14 mouse cellular contexts compared by ENCODE assay signal in genomic region chr3:136331135-136331534, GRCm38 (mm10). TPM values are rescaled to one million over a fixed set of nuclear protein-coding genes. Genes with fewer than 3 reads are reported as not detected.
DNase-seq lines count a peak whose midpoint lies in the region; ATAC-seq and TF ChIP-seq lines count a peak whose summit lies in the region.
"Had no signal": no experiment of that assay in that cellular context is flagged by ENCODE, and none has a peak within 500 bp of the region (broad histone marks: within the 10 kb centered on the region; RNA-seq: fewer than 3 reads in every experiment).

No protein-coding gene starts in this region.

- no peak overlapping the region for H3K4me3 ChIP-seq in bone marrow macrophage, adult 2 months (ENCODE audit: insufficient read depth, low read length)
- H3K4me3 ChIP-seq in liver, embryonic 14.5 days (ENCODE audit: insufficient read depth in 1 of 2, low read depth in 2 of 2, low read length in 2 of 2), result no peak overlapping the region
- H3K4me3 ChIP-seq in hindbrain, embryonic 10.5 days, result no peak overlapping the region
- H3K4me3 ChIP-seq: heart, adult 2 months; limb, embryonic 12.5 days had no signal

- intact Hi-C loops in heart, postnatal 10 days (cut with DNase I), result no loop called here
- intact Hi-C loops in heart, postnatal 14 days (cut with DNase I), result no loop called here

- DNase-seq in heart, postnatal 10 days, result peak; percentile 2 to 15
- DNase-seq in heart, postnatal 14 days, result no peak
- peak in 1 of 3 experiments; percentile 9 for DNase-seq in liver, embryonic 14.5 days (ENCODE audit: low read depth in 3 of 3, low spot score in 3 of 3)
- peak; percentile 29 to 30 for DNase-seq in monocyte, adult 2 months (ENCODE audit: low read depth in 1 of 2, low spot score in 2 of 2)
- no peak for DNase-seq in cerebellum, postnatal 14 days
- no peak for DNase-seq in thymus, postnatal 0 days (ENCODE audit: low spot score)
- no peak for DNase-seq in hindbrain, embryonic 10.5 days (ENCODE audit: low spot score)
- DNase-seq: adrenal gland, postnatal 10 days had no signal

- 18% methylated on average over 2 of the region's 2 CpGs for WGBS in liver, embryonic 14.5 days (ENCODE audit: insufficient replicate concordance)
- WGBS in hindbrain, embryonic 10.5 days, result 81% methylated on average over 2 of the region's 2 CpGs

- no peak for TF ChIP-seq EP300 in liver, embryonic 14.5 days (IDR thresholded peaks at IDR 0.05; ENCODE audit: low read depth)

- peak; percentile 37 for ATAC-seq in liver, embryonic 14.5 days (ENCODE audit: insufficient read depth)
- ATAC-seq: CD4-positive, CD25-positive, alpha-beta regulatory T cell, adult 4 months; Patski had no signal

- no peaks in the 10 kb centered on the region for H3K9me3 ChIP-seq in liver, embryonic 14.5 days (ENCODE audit: control insufficient read depth, low read length)
- H3K9me3 ChIP-seq in hindbrain, embryonic 10.5 days, result no peaks in the 10 kb centered on the region
- H3K9me3 ChIP-seq: limb, embryonic 12.5 days had no signal

- no peak overlapping the region for H3K4me2 ChIP-seq in liver, embryonic 14.5 days (ENCODE audit: low read depth)
- H3K4me2 ChIP-seq: limb, embryonic 12.5 days; midbrain, embryonic 11.5 days had no signal

- no peak for TF ChIP-seq POLR2A in bone marrow macrophage, adult 2 months (IDR thresholded peaks at IDR 0.05; ENCODE audit: borderline replicate concordance, low read depth, low read length)

- no peak overlapping the region for H3K9ac ChIP-seq in liver, embryonic 14.5 days (replicated peaks)
- H3K9ac ChIP-seq: limb, embryonic 12.5 days had no signal

- peaks cover 23% of the 10 kb centered on the region for H3K4me1 ChIP-seq in bone marrow macrophage, adult 2 months (ENCODE audit: control insufficient read depth, insufficient read depth, low read length)
- no peaks in the 10 kb centered on the region for H3K4me1 ChIP-seq in liver, embryonic 14.5 days (replicated peaks; ENCODE audit: control insufficient read depth in 2 of 2, insufficient read depth in 2 of 2, low read length in 1 of 2)
- H3K4me1 ChIP-seq in hindbrain, embryonic 10.5 days (replicated peaks), result no peaks in the 10 kb centered on the region
- H3K4me1 ChIP-seq: limb, embryonic 12.5 days had no signal

- TF ChIP-seq CTCF in bone marrow macrophage, adult 2 months (IDR thresholded peaks at IDR 0.05; ENCODE audit: low read depth, low read length), result no peak
- no peak for TF ChIP-seq CTCF in liver, embryonic 14.5 days (IDR thresholded peaks at IDR 0.05; ENCODE audit: low read depth)

- H3K27ac ChIP-seq in bone marrow macrophage, adult 2 months (ENCODE audit: insufficient read depth, low read depth, low read length), result peak overlapping the region; percentile 13; the same call in 1 of the 2 replicates
- no peak overlapping the region for H3K27ac ChIP-seq in liver, embryonic 14.5 days
- H3K27ac ChIP-seq in hindbrain, embryonic 10.5 days, result no peak overlapping the region
- H3K27ac ChIP-seq: heart, adult 2 months; limb, embryonic 12.5 days had no signal

- H3K36me3 ChIP-seq in liver, embryonic 14.5 days (replicated peaks; ENCODE audit: control insufficient read depth, insufficient read depth, low read depth), result no peaks in the 10 kb centered on the region
- no peaks in the 10 kb centered on the region for H3K36me3 ChIP-seq in hindbrain, embryonic 10.5 days
- H3K36me3 ChIP-seq: limb, embryonic 12.5 days had no signal

- no peaks in the 10 kb centered on the region for H3K27me3 ChIP-seq in liver, embryonic 14.5 days (ENCODE audit: control insufficient read depth, insufficient read depth, low read length)
- peaks cover 6% of the 10 kb centered on the region for H3K27me3 ChIP-seq in hindbrain, embryonic 10.5 days (ENCODE audit: insufficient read depth, poor library complexity, severe bottlenecking)
- H3K27me3 ChIP-seq: limb, embryonic 12.5 days; Patski had no signal

RNA-seq across cellular contexts. Expression of gene Bank1, which starts 5.3 kb away (rescaled TPM):
- under 1 TPM; 0.55 to 0.84 TPM for total RNA-seq in heart, postnatal 10 days (2021)
- total RNA-seq in heart, postnatal 14 days (2021), result 1 to 10 TPM in 1 of 2 experiments, under 1 TPM in 1; 0.93 to 1.3 TPM
- 2.8 and 3.8 TPM in 2 replicates for polyA plus RNA-seq in bone marrow macrophage, adult 2 months (2012; ENCODE audit: insufficient read depth, insufficient read length, missing spikeins)
- polyA plus RNA-seq in liver, embryonic 14.5 days (2012; rRNA removed), result 0.61 and 1.3 TPM in 2 replicates
- 1.7 and 2.1 TPM in 2 replicates for polyA plus RNA-seq in liver, embryonic 14.5 days (2014; fragmentation: Nextera tagmentation; extraction: Ambion mirVana)
- 1.4 TPM in 2 replicates for polyA plus RNA-seq in thymus, postnatal 0 days (2015; fragmentation: Nextera tagmentation; extraction: Ambion mirVana)
- 0.10 and 0.18 TPM in 2 replicates for polyA plus RNA-seq in hindbrain, embryonic 10.5 days (2016; fragmentation: Nextera tagmentation; extraction: Ambion mirVana)

Comparison
In these comparisons a context has a peak if more than half of its experiments do, and no peak if none do; other contexts are left out.
1. DNase-seq: peak in heart, postnatal 10 days (2 of 2) and monocyte, adult 2 months (2 of 2); none in heart, postnatal 14 days (0 of 2), cerebellum, postnatal 14 days (0 of 2), thymus, postnatal 0 days (single experiment) and hindbrain, embryonic 10.5 days (single experiment).